Mouse (Mus musculus) cerebral cortex, adult 2 months (tissue): ENCODE data around the gene Cldn22.

Source experiments
- WGBS: fragments of 180-500 bp; shearing (Covaris S2); methylation state at CpG from one replicate; pipeline ENCODE4 v1.1.7; 2018; 5-methylcytosine and 5-hydroxymethylcytosine counted together

Cldn22 gene

GRCm38 (mm10) chr8:47832616-47833015 lies 8.3 kb downstream of the Cldn22 start:
- WGBS: 75% methylated on average over 6 of the region's 6 CpGs

GRCm38 (mm10) chr8:47833944-47834343 lies 9.7 kb downstream of the Cldn22 start:
- WGBS: 60% methylated on average over 1 of the region's 1 CpGs

DNA sequence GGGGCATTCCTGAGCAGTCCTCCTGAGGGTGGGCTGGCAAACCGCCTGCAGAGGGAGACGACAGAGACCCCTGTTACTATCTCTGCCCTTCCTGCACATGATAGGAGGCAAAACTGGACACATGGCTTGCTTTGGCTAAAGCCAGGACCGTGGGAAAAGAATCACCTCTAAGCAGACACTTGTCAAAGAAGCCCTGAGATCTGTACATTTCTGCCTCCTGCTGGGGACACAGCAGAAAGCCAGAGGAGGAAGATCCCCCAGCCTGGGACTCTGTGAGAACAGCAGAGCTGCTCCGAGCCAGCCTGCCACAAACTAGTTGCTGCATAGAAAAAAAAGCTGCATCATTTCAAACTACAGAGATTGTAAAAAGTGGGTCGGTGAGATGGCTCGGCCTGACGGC lies 18.8 kb downstream of the Cldn22 start:
- 64% methylated on average over 7 of the region's 7 CpGs for WGBS

- 90% methylated on average over 10 of the region's 10 CpGs for WGBS
Observed at GRCm38 (mm10) chr8:47843651-47844050, 19.4 kb downstream of the Cldn22 start.

GRCm38 (mm10) chr8:47845956-47846355 lies 21.7 kb downstream of the Cldn22 start:
- 90% methylated on average over 13 of the region's 13 CpGs for WGBS

DNA sequence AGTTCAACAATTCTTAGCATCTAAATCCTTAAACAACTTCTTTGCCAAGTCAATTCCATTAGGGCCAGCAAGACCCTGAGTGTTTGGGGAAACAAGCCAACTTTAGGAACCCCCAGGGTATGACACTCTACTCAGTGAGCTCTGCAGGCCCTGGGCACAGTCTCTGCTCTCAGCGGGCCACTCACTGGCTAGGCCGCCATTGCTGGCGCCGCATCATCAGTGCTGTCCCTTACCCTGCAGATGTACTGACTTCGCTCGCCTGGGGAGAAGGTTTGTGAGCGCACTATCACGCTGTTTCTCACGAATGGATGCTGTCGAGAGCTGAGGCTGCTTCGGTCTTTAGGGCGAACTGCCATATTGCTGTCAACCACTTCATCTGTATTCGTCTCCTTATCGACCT lies 22.9 kb downstream of the Cldn22 start:
- WGBS: 89% methylated on average over 14 of the region's 14 CpGs

GRCm38 (mm10) chr8:47847931-47848330 lies 23.6 kb downstream of the Cldn22 start:
- WGBS: 98% methylated on average over 6 of the region's 6 CpGs

DNA sequence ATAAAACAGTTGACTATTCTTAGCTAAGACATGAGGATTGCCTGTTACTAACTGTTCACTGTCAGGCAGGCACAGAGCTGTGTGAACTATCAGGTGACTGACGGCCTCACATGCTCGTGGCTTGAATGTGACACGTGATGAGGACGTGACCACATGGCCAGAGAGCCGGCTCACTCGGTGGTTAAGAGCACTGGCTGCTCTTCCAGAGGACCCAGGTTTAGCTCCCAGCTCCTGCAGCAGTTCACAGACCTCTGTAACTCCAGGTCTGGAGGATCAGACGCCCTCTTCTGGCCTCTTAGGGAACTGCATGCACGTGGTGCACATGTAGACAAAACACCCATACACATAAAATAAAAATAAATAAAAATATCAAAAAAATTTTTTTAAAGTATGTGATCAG lies 25.6 kb downstream of the Cldn22 start:
- 84% methylated on average over 8 of the region's 8 CpGs for WGBS

- 54% methylated on average over 12 of the region's 12 CpGs for WGBS
Observed at GRCm38 (mm10) chr8:47851824-47852502, 27.7 kb downstream of the Cldn22 start.

GRCm38 (mm10) chr8:47852737-47853136 lies 28.5 kb downstream of the Cldn22 start:
- WGBS: 93% methylated on average over 5 of the region's 5 CpGs

DNA sequence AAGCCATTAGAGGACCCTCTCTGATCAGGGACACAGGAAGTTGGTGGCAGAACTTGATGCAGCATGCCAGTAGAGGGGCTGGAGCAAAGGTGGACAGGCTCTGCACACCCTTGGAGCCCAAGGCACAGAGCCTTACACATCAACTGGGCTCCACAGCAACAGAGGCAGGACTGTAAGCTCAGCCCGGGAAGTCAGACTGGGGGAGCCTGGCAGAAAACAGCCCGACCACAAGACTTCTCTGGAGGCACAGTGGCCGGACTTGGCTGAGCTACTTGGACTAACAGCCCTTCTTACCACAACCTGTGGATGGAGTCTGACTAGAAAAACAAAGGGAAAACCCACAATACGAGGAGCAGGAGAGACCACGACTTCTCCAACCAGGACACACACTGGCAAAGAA lies 29.1 kb downstream of the Cldn22 start:
- WGBS: 67% methylated on average over 5 of the region's 5 CpGs

GRCm38 (mm10) chr8:47859259-47859658 lies 35.0 kb downstream of the Cldn22 start:
- WGBS: 53% methylated on average over 12 of the region's 12 CpGs

DNA sequence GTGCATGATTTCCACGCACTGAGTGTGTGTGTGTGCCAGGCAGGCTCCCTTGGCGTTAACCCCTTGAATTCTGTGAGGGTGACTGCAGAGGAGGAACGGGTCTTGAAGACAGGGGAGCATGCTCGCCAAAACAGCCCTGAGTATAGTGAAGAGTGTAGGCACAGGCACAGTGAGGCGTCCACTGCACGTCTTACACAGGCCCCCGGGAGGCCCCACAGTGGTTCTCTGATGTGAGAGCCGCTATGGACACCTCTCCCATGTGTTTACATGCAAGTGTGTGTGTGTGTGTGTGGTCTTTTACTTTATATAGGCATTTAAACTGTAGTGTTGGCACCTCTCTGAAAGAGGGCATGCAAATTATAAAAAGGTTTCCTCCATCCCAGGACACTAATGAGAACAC lies 42.3 kb downstream of the Cldn22 start:
- 81% methylated on average over 8 of the region's 8 CpGs for WGBS

- WGBS: 20% methylated on average over 8 of the region's 8 CpGs
Observed at GRCm38 (mm10) chr8:47867067-47867466, 42.8 kb downstream of the Cldn22 start.

- 49% methylated on average over 13 of the region's 13 CpGs for WGBS
Observed at GRCm38 (mm10) chr8:47872361-47873107, 48.3 kb downstream of the Cldn22 start.

DNA sequence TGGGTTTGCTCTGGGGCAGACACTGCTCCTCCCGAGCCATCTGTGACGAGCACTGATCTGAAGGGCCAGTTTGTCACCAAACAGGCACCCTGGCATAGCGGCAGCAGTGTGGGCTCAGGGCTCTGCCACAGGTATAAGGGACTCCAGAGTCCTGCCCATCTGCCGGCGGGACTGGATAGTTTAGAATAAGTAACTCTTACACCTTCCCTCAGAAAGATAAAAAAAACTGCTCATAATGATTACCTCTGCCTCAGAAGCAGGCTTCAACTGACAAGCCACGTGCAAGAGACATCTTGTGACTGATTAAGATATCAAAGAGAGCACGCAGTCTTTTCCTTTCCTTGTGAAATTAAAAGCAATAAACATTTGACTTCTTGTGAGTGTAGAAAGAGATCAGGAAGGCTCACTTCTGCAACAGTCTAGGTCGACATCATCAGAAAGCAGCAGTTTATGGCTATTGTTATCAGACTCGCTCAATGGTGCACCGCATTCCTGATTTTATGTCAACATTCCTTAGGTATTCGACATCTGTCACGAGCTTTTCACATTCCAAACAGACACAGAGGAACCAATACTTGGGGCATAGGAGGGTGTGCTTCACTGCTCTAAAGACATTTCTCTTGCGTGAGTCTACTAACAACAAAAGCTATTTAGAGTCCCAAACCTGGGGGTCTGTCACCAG lies 50.4 kb downstream of the Cldn22 start:
- 82% methylated on average over 13 of the region's 13 CpGs for WGBS
